In the genomic region with DNA sequence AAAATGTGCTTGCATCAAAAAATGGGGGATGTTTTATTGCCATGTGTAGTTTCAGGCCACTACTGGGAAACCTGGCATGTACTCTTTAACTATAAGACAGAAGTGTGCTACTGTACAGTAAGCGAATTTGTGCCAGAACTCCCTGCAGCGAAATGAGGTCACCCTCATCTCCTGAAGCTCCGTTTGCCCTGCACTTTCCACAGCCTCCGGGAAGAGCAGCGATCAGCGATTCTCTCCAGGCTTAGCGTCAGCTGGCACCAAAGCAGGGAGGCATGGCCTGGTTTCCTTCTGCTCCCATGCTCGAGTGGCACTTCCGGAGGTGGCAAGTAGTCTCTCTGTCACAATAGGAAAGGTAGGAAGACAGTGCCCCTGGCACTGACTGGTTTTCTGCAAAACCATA, we compare ENCODE assay signal across 7 mouse cellular contexts.
A peak's percentile ranks its signal among the peaks of the same experiment; 100 is the strongest.
DNase-seq lines count a peak whose midpoint lies in the region; ATAC-seq and TF ChIP-seq lines count a peak whose summit lies in the region.

No protein-coding gene starts in this region.

- no peaks in the 10 kb centered on the region for H3K27me3 ChIP-seq in hindbrain, postnatal 0 days (ENCODE audit: insufficient read depth, low read length)
- H3K27me3 ChIP-seq in hindbrain, embryonic 11.5 days (ENCODE audit: control insufficient read depth, insufficient read depth, low read length), result no peaks in the 10 kb centered on the region

- no peak for TF ChIP-seq POLR2A in brain, embryonic 14.5 days (IDR thresholded peaks at IDR 0.05; ENCODE audit: borderline replicate concordance, extremely low read depth, insufficient read depth, insufficient read length, poor library complexity, severe bottlenecking)

- no peaks in the 10 kb centered on the region for H3K9me3 ChIP-seq in hindbrain, postnatal 0 days (ENCODE audit: low read length)
- H3K9me3 ChIP-seq in hindbrain, embryonic 11.5 days (ENCODE audit: control insufficient read depth, low read length), result no peaks in the 10 kb centered on the region

- peak; percentile 70 for DNase-seq in hindbrain, postnatal 0 days (ENCODE audit: low spot score)
- DNase-seq in hindbrain, embryonic 11.5 days (ENCODE audit: low spot score), result no peak
- DNase-seq in adrenal gland, postnatal 10 days, result peak; percentile 36
- DNase-seq in brain, embryonic 14.5 days (ENCODE audit: low read depth), result peak; percentile 75
- DNase-seq in gastrocnemius, postnatal 10 days, result peak; percentile 43
- DNase-seq in frontal cortex, postnatal 36 days (ENCODE audit: low spot score in 2 of 2), result no peak
- no peak for DNase-seq in yolk sac, embryonic 10.5 days (ENCODE audit: low spot score)

- ATAC-seq in hindbrain, postnatal 0 days, result peak; percentile 83
- no peak for ATAC-seq in hindbrain, embryonic 11.5 days (ENCODE audit: low FRiP score)

- H3K4me3 ChIP-seq in hindbrain, postnatal 0 days (ENCODE audit: low read length), result no peak overlapping the region
- H3K4me3 ChIP-seq in hindbrain, embryonic 11.5 days (ENCODE audit: low read depth, low read length), result no peak overlapping the region

- peak overlapping the region; percentile 73 for H3K27ac ChIP-seq in hindbrain, postnatal 0 days
- H3K27ac ChIP-seq in hindbrain, embryonic 11.5 days (ENCODE audit: low read depth, low read length), result no peak overlapping the region

- WGBS in hindbrain, postnatal 0 days, result 35% methylated on average over 9 of the region's 9 CpGs
- 81% methylated on average over 9 of the region's 9 CpGs for WGBS in hindbrain, embryonic 11.5 days

- H3K4me1 ChIP-seq in hindbrain, postnatal 0 days (ENCODE audit: insufficient read depth, low read length), result peaks cover 4% of the 10 kb centered on the region; the same call in 1 of the 2 replicates
- no peaks in the 10 kb centered on the region for H3K4me1 ChIP-seq in hindbrain, embryonic 11.5 days (replicated peaks; ENCODE audit: control insufficient read depth, insufficient read depth, low read length)

- no peak overlapping the region for H3K9ac ChIP-seq in hindbrain, postnatal 0 days (replicated peaks; ENCODE audit: low read length)
- no peak overlapping the region for H3K9ac ChIP-seq in hindbrain, embryonic 11.5 days (ENCODE audit: low read depth, low read length)

- no peak overlapping the region for H3K4me2 ChIP-seq in hindbrain, postnatal 0 days (ENCODE audit: low read depth, low read length)
- no peak overlapping the region for H3K4me2 ChIP-seq in hindbrain, embryonic 11.5 days (replicated peaks; ENCODE audit: low read depth, low read length)

- no peak for TF ChIP-seq CTCF in hindbrain, postnatal 0 days (IDR thresholded peaks at IDR 0.05; ENCODE audit: low read depth)
- TF ChIP-seq CTCF in brain, embryonic 14.5 days (IDR thresholded peaks at IDR 0.05; ENCODE audit: borderline replicate concordance, extremely low read depth, insufficient read depth, insufficient read length), result no peak

- H3K36me3 ChIP-seq in hindbrain, postnatal 0 days (ENCODE audit: insufficient read depth, low read length), result no peaks in the 10 kb centered on the region
- no peaks in the 10 kb centered on the region for H3K36me3 ChIP-seq in hindbrain, embryonic 11.5 days (ENCODE audit: control insufficient read depth, insufficient read depth, low read length)

Comparison
In these comparisons a context has a peak if more than half of its experiments do, and no peak if none do; other contexts are left out.
1. DNase-seq: peak in hindbrain, postnatal 0 days (single experiment), adrenal gland, postnatal 10 days (single experiment), brain, embryonic 14.5 days (single experiment) and gastrocnemius, postnatal 10 days (single experiment); none in hindbrain, embryonic 11.5 days (single experiment), frontal cortex, postnatal 36 days (0 of 2) and yolk sac, embryonic 10.5 days (single experiment).